Mouse (Mus musculus) bone marrow macrophage, adult 2 months (primary cell): Measurements from ENCODE around the gene Gm20388. TPM values are rescaled to one million over a fixed set of nuclear protein-coding genes. Genes with fewer than 3 reads are reported as not detected.
"Not testable (repeated sequence)": the region's sequence is repeated elsewhere in the genome, so short reads cannot be mapped to it uniquely, and the experiment has no call there.

Experiments used
- H3K27ac ChIP-seq: 2 replicates; pipeline ENCODE4 v1.5.1; 2012; ENCODE audit warnings: low read depth, low read length; ENCODE audit not compliant: insufficient read depth
- H3K4me1 ChIP-seq: 2 replicates; pipeline ENCODE4 v1.6.1; 2012; ENCODE audit warnings: low read length; ENCODE audit not compliant: control insufficient read depth, insufficient read depth
- H3K4me3 ChIP-seq: 2 replicates; pipeline ENCODE4 v1.5.1; 2012; ENCODE audit warnings: mild to moderate bottlenecking, low read length, moderate library complexity; ENCODE audit not compliant: insufficient read depth
- CTCF ChIP-seq: IDR thresholded peaks from 2 replicates; pipeline ENCODE4 v1.5.1; 2012; ENCODE audit warnings: low read depth, mild to moderate bottlenecking, low read length, moderate library complexity
- POLR2A ChIP-seq: IDR thresholded peaks from 2 replicates; pipeline ENCODE4 v1.6.1; 2012; ENCODE audit warnings: mild to moderate bottlenecking, low read depth, low read length, borderline replicate concordance
- polyA plus RNA-seq: library from polyadenylated mRNA; stranded (reverse); fragments of >200 nt; gene quantifications from 2 replicates; pipeline ENCODE4 v1.2.4, GENCODE M21; 2012; ENCODE audit not compliant: missing spikeins, insufficient read depth, insufficient read length

Gene Gm20388
- polyA plus RNA-seq, 1 experiment = 32.7 TPM

DNA sequence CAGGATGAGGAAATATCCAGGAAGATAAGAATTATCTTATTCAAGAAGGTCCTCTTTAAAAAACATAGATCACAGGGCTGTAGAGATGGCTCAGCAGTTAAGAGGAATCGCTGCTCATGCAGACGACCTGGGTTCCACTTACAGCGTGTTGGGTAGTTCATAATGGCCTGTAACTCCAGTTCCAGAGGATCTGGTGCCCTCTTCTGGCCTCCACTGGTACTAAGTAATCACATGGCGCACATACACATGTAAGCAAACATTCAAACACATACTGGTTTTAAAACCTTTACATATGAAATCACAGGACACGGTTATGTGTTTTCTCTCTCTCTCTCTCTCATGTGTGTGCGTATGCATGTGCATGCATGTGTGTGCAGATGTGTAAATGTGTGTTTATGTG lies 1226.2 kb downstream of the Gm20388 start:
- no peaks in the 10 kb centered on the region for H3K4me1 ChIP-seq
- no peak for TF ChIP-seq CTCF
- no peak for TF ChIP-seq POLR2A
- H3K4me3 ChIP-seq = no peak overlapping the region
- H3K27ac ChIP-seq = no peak overlapping the region

- H3K4me1 ChIP-seq, H3K27ac ChIP-seq, H3K4me3 ChIP-seq: not testable (repeated sequence)
Measured at GRCm38 (mm10) chr8:121145457-121146134, 1235.0 kb downstream of the Gm20388 start.

DNA sequence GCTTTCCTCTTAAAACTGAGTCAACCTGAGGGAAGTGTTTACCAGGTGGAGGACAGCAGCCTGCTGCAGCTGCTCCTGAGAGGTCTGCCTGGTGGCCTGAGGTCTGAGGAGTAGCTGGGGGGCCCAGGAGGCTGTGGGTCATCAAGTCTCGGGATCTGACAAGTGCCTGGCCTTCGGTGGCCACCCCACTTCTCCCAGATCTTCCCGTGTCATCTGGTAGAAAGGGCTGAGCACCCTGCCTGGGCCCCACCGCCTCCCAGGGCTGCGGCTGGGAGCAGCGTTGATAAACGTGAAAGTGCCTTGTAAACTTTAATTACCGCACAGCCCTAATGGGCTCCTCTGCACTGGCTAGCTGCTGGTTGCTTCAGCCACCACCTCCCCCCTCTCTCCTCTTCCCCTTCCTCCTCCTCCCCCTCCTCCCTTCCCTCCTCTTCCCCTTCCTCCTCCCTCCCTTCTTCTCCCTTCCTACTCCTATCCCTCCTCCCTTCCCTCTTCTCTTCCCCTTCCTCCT lies 1238.0 kb downstream of the Gm20388 start:
- H3K27ac ChIP-seq = no peak overlapping the region
- no peaks in the 10 kb centered on the region for H3K4me1 ChIP-seq
- TF ChIP-seq POLR2A = no peak
- TF ChIP-seq CTCF = no peak
- no peak overlapping the region for H3K4me3 ChIP-seq

- no peak overlapping the region for H3K27ac ChIP-seq
- no peak overlapping the region for H3K4me3 ChIP-seq
- no peaks in the 10 kb centered on the region for H3K4me1 ChIP-seq
- TF ChIP-seq POLR2A = no peak
- TF ChIP-seq CTCF = no peak
Measured at GRCm38 (mm10) chr8:121152394-121152793, 1241.8 kb downstream of the Gm20388 start.

GRCm38 (mm10) chr8:121156990-121157491 lies 1246.4 kb downstream of the Gm20388 start:
- Histone ChIP-seq H3K4me1 (no peaks in the 10 kb centered on the region), H3K4me3 (no peak overlapping the region)
- TF ChIP-seq POLR2A (no peak), CTCF (no peak)

DNA sequence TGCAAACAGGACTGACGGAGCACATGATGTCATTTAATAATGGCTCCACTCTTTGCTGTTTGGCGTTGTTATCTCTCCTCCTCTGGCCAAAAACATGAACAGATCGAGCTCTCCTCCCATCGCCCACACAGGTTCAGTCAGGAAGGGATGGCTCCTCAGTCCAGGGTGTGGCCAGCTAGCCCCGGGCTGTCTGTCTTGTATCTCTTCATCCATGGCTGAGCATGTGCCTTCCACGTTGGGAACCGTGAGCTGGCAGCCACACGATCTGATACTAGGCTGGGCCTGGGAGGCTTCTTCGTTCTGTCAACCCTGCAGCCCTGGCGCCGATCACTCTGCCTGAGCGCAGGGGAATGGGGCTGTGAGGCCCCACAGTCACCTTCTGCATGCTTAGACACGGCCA lies 1248.2 kb downstream of the Gm20388 start:
- Histone ChIP-seq H3K27ac (no peak overlapping the region), H3K4me3 (no peak overlapping the region), H3K4me1 (no peaks in the 10 kb centered on the region)
- TF ChIP-seq POLR2A (no peak), CTCF (no peak)

More at GRCm38 (mm10) chr8:121156990-121157491, 1246.4 kb downstream of the Gm20388 start:
- H3K27ac ChIP-seq = no peak overlapping the region

GRCm38 (mm10) chr8:121161437-121161836 lies 1250.8 kb downstream of the Gm20388 start:
- Histone ChIP-seq H3K27ac (no peak overlapping the region), H3K4me3 (no peak overlapping the region), H3K4me1 (no peaks in the 10 kb centered on the region)
- TF ChIP-seq POLR2A = no peak
- TF ChIP-seq CTCF = no peak

- Histone ChIP-seq H3K4me1 (no peaks in the 10 kb centered on the region), H3K27ac (no peak overlapping the region), H3K4me3 (no peak overlapping the region)
- TF ChIP-seq CTCF = no peak
- no peak for TF ChIP-seq POLR2A
Measured at GRCm38 (mm10) chr8:121162413-121162812, 1251.8 kb downstream of the Gm20388 start.

DNA sequence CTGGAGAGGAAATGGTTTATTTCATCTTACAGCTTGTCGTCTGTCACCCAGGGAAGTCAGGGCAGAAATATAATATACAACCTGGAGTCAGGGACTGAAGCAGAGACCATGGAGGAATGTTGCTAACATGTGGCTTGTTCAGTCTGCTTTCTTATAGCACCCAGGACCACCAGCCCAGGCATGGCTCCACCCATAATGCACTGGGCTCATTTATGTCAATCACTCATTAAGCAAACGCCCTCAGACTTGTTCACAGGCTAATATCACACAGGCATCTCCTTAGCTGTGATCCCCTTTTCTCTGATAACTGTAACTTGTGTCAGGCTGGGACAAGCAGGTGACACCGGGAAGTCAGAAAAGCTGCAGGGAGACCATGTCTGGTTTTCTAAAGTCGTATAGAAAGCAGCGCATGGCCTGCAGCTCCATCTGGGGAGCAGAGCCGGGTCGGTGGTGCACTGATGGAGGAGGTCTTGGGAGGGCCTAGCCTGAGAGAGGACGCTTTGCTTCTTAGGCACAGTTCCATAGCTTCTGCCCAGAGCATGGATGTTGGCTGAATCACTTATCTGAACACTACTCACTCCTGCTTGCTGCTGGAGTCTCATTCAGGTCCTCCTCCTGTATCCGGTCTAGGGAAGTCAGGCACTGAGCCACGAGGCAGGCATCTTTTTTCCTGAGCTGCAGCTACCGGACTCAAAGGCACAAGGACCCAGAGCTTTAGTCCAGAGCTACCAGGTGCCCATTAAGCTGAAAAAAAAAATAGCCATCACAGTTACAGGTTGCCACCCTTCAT lies 1252.5 kb downstream of the Gm20388 start:
- Histone ChIP-seq H3K4me3 (no peak overlapping the region), H3K27ac (no peak overlapping the region), H3K4me1 (no peaks in the 10 kb centered on the region)
- no peak for TF ChIP-seq CTCF
- TF ChIP-seq POLR2A = no peak

DNA sequence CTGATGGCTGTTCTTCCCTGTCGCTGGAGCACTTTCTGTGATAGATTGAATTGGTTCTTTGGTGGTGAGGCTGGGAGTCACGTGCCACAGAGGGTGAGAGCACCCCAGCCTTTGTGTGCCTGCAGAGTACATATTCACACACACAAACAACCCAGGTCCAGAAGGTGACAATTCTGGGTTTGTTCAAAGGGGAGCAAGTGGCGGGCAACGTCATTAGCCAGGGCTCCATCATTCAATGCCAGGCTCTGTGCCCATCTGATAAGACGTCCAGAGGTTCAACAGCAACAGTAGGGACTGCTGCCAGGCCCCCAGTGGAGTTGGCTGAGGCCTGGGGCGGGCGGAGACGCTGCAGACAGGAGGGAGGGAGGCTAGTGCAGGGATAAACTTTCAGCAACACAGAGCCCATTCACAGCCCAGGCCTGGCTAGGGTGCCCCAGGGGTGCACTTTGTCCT lies 1253.4 kb downstream of the Gm20388 start:
- Histone ChIP-seq H3K27ac (no peak overlapping the region), H3K4me1 (no peaks in the 10 kb centered on the region), H3K4me3 (no peak overlapping the region)
- no peak for TF ChIP-seq CTCF
- no peak for TF ChIP-seq POLR2A

DNA sequence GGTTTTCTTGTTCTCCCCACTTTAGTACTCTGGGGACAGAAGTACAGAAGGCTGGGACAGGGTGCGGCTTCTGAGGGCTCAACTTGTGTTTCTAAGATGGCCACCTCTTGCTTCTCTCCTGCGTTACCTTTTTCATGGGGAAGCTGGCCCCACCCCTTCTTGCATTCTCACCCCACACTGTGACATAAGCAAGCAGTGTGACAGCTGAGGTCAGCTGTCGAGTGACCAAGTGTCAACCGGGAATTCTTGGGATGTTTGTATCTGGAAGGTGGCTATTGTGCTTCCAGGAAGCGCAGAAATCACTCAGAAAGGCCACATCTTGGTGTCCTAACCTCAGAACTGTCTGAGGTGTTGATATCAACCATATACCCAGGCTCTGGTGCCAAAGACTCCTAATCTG lies 1257.4 kb downstream of the Gm20388 start:
- no peak overlapping the region for H3K27ac ChIP-seq
- 0 out of 2 replicates have a peak, but pooled peaks cover 4% of the 10 kb centered on the region for H3K4me1 ChIP-seq
- no peak for TF ChIP-seq CTCF
- no peak for TF ChIP-seq POLR2A
- no peak overlapping the region for H3K4me3 ChIP-seq
